Mouse (Mus musculus): ENCODE results near the gene Colgalt1. TPM values are rescaled to one million over a fixed set of nuclear protein-coding genes. Genes with fewer than 3 reads are reported as not detected.

Colgalt1 gene
- total and polyA plus RNA-seq, 3 experiments, result 72.0 to 85.3 (median 73.7) TPM

DNA sequence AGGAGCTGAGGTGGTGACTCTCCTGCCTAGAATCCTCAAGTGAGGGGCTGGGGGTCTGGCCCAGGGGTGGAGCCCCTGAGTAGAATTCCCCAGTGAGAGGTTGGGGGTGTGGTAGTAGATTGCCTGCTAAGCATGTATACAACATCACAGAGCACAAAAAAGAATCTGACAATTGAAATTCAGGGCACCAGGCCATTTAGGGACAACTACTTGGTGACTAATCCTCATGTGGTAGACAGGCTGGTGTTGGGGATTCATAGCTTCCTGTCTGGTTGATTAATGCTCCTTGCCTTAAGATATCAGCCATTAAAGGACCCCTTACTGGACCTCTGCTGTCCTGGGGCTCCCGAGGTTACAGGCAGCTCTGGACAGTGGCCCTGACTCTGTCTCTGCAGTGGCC is 31.8 kb upstream of the Colgalt1 start:
- Histone ChIP-seq H3K27me3 (replicated peaks) (no peaks in the 10 kb centered on the region), H3K9me3 (replicated peaks; ENCODE audit: low read length) (no peaks in the 10 kb centered on the region), H3K79me2 (replicated peaks; ENCODE audit: control insufficient read depth, extremely low read depth, insufficient read depth, poor library complexity, severe bottlenecking) (no peaks in the 10 kb centered on the region), H3K36me3 (replicated peaks in 1 of 2; ENCODE audit: control insufficient read depth in 1 of 2, insufficient read depth in 1 of 2, low read length in 1 of 2) (peaks cover 4 to 9% of the 10 kb centered on the region in 2 experiments), H3K9ac (ENCODE audit: insufficient read depth, low read depth) (no peak overlapping the region), H3K4me3 (replicated peaks in 1 of 3; ENCODE audit: low read depth in 2 of 3, low read length in 2 of 3, poor library complexity in 1 of 3) (no peak overlapping the region), H3K4me2 (ENCODE audit: insufficient read depth, low read depth, poor library complexity, severe bottlenecking) (no peak overlapping the region), H3K4me1 (ENCODE audit: control insufficient read depth in 1 of 2, insufficient read depth in 2 of 2) (peaks cover 13 to 21% of the 10 kb centered on the region in 2 experiments), H3K27ac (ENCODE audit: insufficient read depth, low read depth) (no peak overlapping the region)
- in situ Hi-C loops (cut with MboI; ENCODE audit: low pct_ligation_motif_present, low pct_unique_long_range_greater_than_20kb, low sequenced_read_pairs), result no loop called here
- TF ChIP-seq USF1 (IDR thresholded peaks at IDR 0.05; ENCODE audit: low read depth, low read length), result no peak
- TF ChIP-seq IRF4 (IDR thresholded peaks at IDR 0.05; ENCODE audit: low read depth, low read length), result no peak
- no peak for TF ChIP-seq JUN (IDR thresholded peaks at IDR 0.05; ENCODE audit: insufficient read depth, low read depth, low read length)
- TF ChIP-seq MYC (IDR thresholded peaks at IDR 0.05; ENCODE audit: low read depth, low read length), result no peak
- TF ChIP-seq RAD21 (IDR thresholded peaks at IDR 0.05; ENCODE audit: low read depth, low read length), result no peak
- no peak for TF ChIP-seq PAX5 (IDR thresholded peaks at IDR 0.05; ENCODE audit: low read length)
- TF ChIP-seq CHD1 (IDR thresholded peaks at IDR 0.05; ENCODE audit: low read depth, low read length), result no peak
- TF ChIP-seq POLR2A (IDR thresholded peaks at IDR 0.05; ENCODE audit: low read depth, low read length), result no peak
- TF ChIP-seq CHD2 (IDR thresholded peaks at IDR 0.05; ENCODE audit: low read length), result no peak
- DNase-seq (ENCODE audit: extremely low read depth), result no peak
- dilution Hi-C loops (cut with MboI; ENCODE audit: extremely low pct_ligation_motif_present, extremely low pct_unique_long_range_greater_than_20kb, low sequenced_read_pairs), result no loop called here

DNA sequence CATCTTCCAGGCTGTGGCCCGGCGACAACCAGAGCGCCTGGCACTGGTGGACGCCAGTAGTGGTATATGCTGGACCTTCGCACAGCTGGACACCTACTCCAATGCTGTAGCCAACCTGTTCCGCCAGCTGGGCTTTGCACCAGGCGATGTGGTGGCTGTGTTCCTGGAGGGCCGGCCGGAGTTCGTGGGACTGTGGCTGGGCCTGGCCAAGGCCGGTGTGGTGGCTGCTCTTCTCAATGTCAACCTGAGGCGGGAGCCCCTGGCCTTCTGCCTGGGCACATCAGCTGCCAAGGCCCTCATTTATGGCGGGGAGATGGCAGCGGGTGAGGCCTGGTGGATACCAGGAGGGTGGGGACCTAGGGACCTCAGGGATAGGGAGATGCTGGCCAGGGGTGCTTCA is 31.3 kb upstream of the Colgalt1 start:
- H3K27me3 ChIP-seq (replicated peaks), result no peaks in the 10 kb centered on the region
- H3K9ac ChIP-seq (ENCODE audit: insufficient read depth, low read depth), result no peak overlapping the region
- H3K4me3 ChIP-seq (replicated peaks in 1 of 3; ENCODE audit: low read depth in 2 of 3, low read length in 2 of 3, poor library complexity in 1 of 3), result no peak overlapping the region
- TF ChIP-seq KAT2A (IDR thresholded peaks at IDR 0.05; ENCODE audit: insufficient replicate concordance, low read length) (no peak), MAX (IDR thresholded peaks at IDR 0.05; ENCODE audit: low read length) (no peak), POLR2A (IDR thresholded peaks at IDR 0.05; ENCODE audit: low read depth, low read length) (no peak), GABPA (IDR thresholded peaks at IDR 0.05; ENCODE audit: insufficient replicate concordance, low read depth, low read length) (no peak), TCF12 (IDR thresholded peaks at IDR 0.05; ENCODE audit: low read depth, low read length) (no peak), TBP (conservative IDR thresholded peaks at IDR 0.05; ENCODE audit: low read depth, low read length) (no peak), SMC3 (IDR thresholded peaks at IDR 0.05; ENCODE audit: low read depth, low read length) (no peak), POLR2AphosphoS2 (IDR thresholded peaks at IDR 0.05; ENCODE audit: low read depth, low read length) (no peak), CTCF (conservative IDR thresholded peaks at IDR 0.05 in 1 of 2, IDR thresholded peaks at IDR 0.05 in 1 of 2; ENCODE audit: low read depth in 2 of 2, low read length in 2 of 2) (no peak), ETS1 (conservative IDR thresholded peaks at IDR 0.05; ENCODE audit: low read depth, low read length) (no peak), E2F4 (IDR thresholded peaks at IDR 0.05; ENCODE audit: insufficient replicate concordance, low read depth, low read length) (no peak), CHD1 (IDR thresholded peaks at IDR 0.05; ENCODE audit: low read depth, low read length) (no peak), ZMIZ1 (IDR thresholded peaks at IDR 0.05; ENCODE audit: low read depth, low read length) (no peak)
- DNase-seq (ENCODE audit: extremely low read depth), result no peak
- peaks cover 13 to 19% of the 10 kb centered on the region in 2 experiments for H3K4me1 ChIP-seq (ENCODE audit: control insufficient read depth in 1 of 2, insufficient read depth in 2 of 2)
- no peaks in the 10 kb centered on the region for H3K9me3 ChIP-seq (replicated peaks; ENCODE audit: low read length)
- peaks cover 6 to 13% of the 10 kb centered on the region in 2 experiments for H3K36me3 ChIP-seq (replicated peaks in 1 of 2; ENCODE audit: control insufficient read depth in 1 of 2, insufficient read depth in 1 of 2, low read length in 1 of 2)
- no peaks in the 10 kb centered on the region for H3K79me2 ChIP-seq (replicated peaks; ENCODE audit: control insufficient read depth, extremely low read depth, insufficient read depth, poor library complexity, severe bottlenecking)
- in situ Hi-C loops (cut with MboI; ENCODE audit: low pct_ligation_motif_present, low pct_unique_long_range_greater_than_20kb, low sequenced_read_pairs) (no loop called here), dilution Hi-C loops (cut with MboI; ENCODE audit: extremely low pct_ligation_motif_present, extremely low pct_unique_long_range_greater_than_20kb, low sequenced_read_pairs) (no loop called here)
- no peak overlapping the region for H3K4me2 ChIP-seq (ENCODE audit: insufficient read depth, low read depth, poor library complexity, severe bottlenecking)
- no peak overlapping the region for H3K27ac ChIP-seq (ENCODE audit: insufficient read depth, low read depth)

Data from CH12.LX (cell line).